Mouse (Mus musculus) liver, embryonic 15.5 days (tissue): ENCODE data around the gene Pcdh20. TPM values are rescaled to one million over a fixed set of nuclear protein-coding genes. Genes with fewer than 3 reads are reported as not detected.
A peak's percentile ranks its signal among the peaks of the same experiment; 100 is the strongest.

ENCODE experiments used
- ATAC-seq: fragments of 200-750 bp; cut with Nextera tagmentation; 2 replicates; pipeline ENCODE4 v1.8.0; 2017; ENCODE audit warnings: moderate number of reproducible peaks, mild to moderate bottlenecking, moderate library complexity; ENCODE audit not compliant: insufficient read depth
- H3K27ac ChIP-seq: fragments of 300-500 bp; sonication (generic); replicated peaks from 2 replicates; pipeline ENCODE4 v1.5.1; 2015; ENCODE audit warnings: mild to moderate bottlenecking, inconsistent platforms
- H3K27me3 ChIP-seq: fragments of 300-500 bp; sonication (generic); 2 replicates; pipeline ENCODE4 v1.6.1; 2015; ENCODE audit warnings: mild to moderate bottlenecking, inconsistent platforms
- H3K36me3 ChIP-seq: fragments of 300-500 bp; sonication (generic); replicated peaks from 2 replicates; pipeline ENCODE4 v1.6.1; 2015; ENCODE audit warnings: moderate library complexity, mild to moderate bottlenecking, inconsistent platforms
- H3K4me1 ChIP-seq: fragments of 300-500 bp; sonication (generic); replicated peaks from 2 replicates; pipeline ENCODE4 v1.6.1; 2015; ENCODE audit warnings: inconsistent platforms
- H3K4me2 ChIP-seq: fragments of 300-500 bp; sonication (generic); 2 replicates; pipeline ENCODE4 v1.6.1; 2015; ENCODE audit warnings: moderate library complexity, mild to moderate bottlenecking, inconsistent platforms
- H3K4me3 ChIP-seq: fragments of 300-500 bp; sonication (generic); replicated peaks from 2 replicates; pipeline ENCODE4 v1.5.1; 2015; ENCODE audit warnings: mild to moderate bottlenecking, inconsistent platforms
- H3K9ac ChIP-seq: fragments of 300-500 bp; sonication (generic); 2 replicates; pipeline ENCODE4 v1.6.1; 2015; ENCODE audit warnings: moderate library complexity, mild to moderate bottlenecking, inconsistent platforms
- H3K9me3 ChIP-seq: fragments of 300-500 bp; sonication (generic); replicated peaks from 2 replicates; pipeline ENCODE4 v1.6.1; 2016; ENCODE audit warnings: inconsistent platforms
- WGBS: fragments of 180-500 bp; shearing (Covaris S2); methylation state at CpG from one replicate; pipeline ENCODE4 v1.1.7; 2015; ENCODE audit warnings: mixed read lengths; ENCODE audit not compliant: insufficient replicate concordance; 5-methylcytosine and 5-hydroxymethylcytosine counted together
- polyA plus RNA-seq: library from polyadenylated mRNA; unstranded; fragments of >200 nt; fragmentation: Nextera tagmentation; extraction: Ambion mirVana; gene quantifications from 2 replicates; pipeline ENCODE4 v1.2.1, GENCODE M21; 2015

Pcdh20 gene
- polyA plus RNA-seq: 0.15 and 0.16 TPM in 2 replicates

DNA sequence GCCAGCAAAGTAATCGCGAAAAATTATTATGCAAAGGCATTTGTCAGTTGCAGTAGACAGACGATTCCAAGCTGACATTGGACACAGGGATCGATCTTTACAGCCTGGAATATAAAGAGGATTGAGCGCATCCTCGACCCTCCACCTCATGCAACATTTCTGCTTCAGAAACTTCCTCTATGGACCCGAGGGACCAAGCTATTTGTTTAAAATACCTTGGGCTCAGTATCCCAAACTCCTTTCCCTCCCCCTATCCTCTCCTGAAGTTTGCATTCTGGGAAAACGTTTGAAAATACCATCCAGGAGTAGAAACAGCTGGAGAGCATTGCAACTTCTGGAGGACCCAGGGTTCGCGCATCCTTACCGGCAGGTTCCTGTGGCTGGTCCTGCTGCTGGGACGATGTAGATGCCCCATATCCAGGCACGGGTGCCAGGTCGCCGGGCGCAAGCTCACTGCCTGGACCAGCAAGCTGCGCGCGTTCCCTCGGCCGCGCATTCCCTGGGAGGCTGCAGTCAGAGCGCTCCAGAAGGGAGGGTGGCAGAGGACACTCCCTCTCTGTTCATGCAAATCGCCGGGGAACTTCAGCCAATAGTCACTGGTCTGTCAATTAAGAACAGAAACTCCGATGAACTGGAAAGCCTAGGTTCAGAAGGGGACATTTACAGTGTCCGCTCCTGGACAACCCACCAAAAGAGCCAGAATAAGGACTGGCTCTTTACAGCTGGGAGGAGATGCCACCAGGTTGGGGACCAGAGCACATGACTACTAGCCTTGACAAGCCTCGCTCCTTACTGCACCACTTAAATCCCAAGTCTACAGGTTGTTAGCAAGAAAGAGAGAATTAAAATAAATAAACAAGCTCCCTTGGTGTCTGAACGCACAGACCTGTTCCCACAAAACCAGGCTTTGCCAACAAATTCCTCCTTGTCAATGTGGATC, at the start of gene Pcdh20:
Gene Pcdh20 (minus strand): TSS at position 902 of the 940 bp plus-strand sequence.
- H3K4me2 ChIP-seq: peak within 1 kb of the TSS; percentile 33
- ATAC-seq: no peak
- no peak within 1 kb of the TSS for H3K27ac ChIP-seq
- no peaks in the 10 kb centered on the region for H3K4me1 ChIP-seq
- no peak within 1 kb of the TSS for H3K9ac ChIP-seq
- 3% methylated on average over 29 of the region's 29 CpGs for WGBS
- no peaks in the 10 kb centered on the region for H3K9me3 ChIP-seq
- H3K4me3 ChIP-seq: no peak within 1 kb of the TSS
- peaks cover 20% of the 10 kb centered on the region for H3K27me3 ChIP-seq
- no peaks in the 10 kb centered on the region for H3K36me3 ChIP-seq

DNA sequence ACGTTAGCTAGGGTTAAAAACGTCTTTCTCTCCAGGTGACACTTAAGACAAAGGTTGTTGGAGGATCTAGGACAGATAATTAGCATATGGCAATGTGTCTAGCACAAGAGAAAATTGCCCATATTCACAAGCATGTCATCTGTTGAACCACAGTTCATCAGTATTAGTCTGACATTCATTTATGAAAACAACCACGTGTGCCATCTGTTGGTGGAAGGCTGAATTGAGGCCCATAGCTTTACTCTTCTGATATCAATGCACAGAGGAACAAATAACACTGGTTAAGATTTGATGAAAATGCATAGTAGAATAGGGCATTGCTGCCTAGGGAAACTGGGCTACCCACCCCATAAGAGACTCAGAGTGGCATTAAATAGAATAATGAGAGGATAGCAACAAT, 8.7 kb upstream of the Pcdh20 start:
- no peak overlapping the region for H3K9ac ChIP-seq
- H3K4me1 ChIP-seq: no peaks in the 10 kb centered on the region
- 30% methylated on average over 3 of the region's 3 CpGs for WGBS
- H3K9me3 ChIP-seq: no peaks in the 10 kb centered on the region
- H3K4me2 ChIP-seq: no peak overlapping the region
- no peak for ATAC-seq
- no peak overlapping the region for H3K27ac ChIP-seq
- no peaks in the 10 kb centered on the region for H3K27me3 ChIP-seq
- no peaks in the 10 kb centered on the region for H3K36me3 ChIP-seq
- H3K4me3 ChIP-seq: no peak overlapping the region

DNA sequence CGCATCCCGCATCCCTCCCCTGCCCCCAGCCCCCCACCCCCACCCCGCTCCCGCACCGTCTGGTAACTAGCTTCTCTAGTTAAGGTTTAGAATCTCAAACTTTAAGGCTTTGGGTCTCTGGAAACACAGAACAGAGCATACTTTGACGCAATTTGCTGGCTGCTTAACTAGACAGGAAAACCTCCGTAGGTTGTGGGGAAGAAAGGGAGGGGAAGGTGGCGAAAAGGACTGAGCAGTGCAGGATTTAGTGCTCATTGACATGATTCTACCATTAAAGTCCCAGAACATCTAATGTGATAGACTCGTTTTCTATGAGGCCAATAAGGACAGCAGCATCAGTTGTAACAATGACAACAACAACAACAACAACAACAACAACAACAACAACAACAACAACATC, 1.2 kb downstream of the Pcdh20 start:
- Histone ChIP-seq H3K4me3 (no peak overlapping the region), H3K36me3 (no peaks in the 10 kb centered on the region), H3K4me2 (peak overlapping the region; percentile 13; the same call in 1 of the 2 replicates), H3K27ac (no peak overlapping the region), H3K9ac (no peak overlapping the region), H3K27me3 (peaks cover 20% of the 10 kb centered on the region), H3K4me1 (no peaks in the 10 kb centered on the region), H3K9me3 (no peaks in the 10 kb centered on the region)
- no peak for ATAC-seq
- WGBS: 2% methylated on average over 9 of the region's 9 CpGs

DNA sequence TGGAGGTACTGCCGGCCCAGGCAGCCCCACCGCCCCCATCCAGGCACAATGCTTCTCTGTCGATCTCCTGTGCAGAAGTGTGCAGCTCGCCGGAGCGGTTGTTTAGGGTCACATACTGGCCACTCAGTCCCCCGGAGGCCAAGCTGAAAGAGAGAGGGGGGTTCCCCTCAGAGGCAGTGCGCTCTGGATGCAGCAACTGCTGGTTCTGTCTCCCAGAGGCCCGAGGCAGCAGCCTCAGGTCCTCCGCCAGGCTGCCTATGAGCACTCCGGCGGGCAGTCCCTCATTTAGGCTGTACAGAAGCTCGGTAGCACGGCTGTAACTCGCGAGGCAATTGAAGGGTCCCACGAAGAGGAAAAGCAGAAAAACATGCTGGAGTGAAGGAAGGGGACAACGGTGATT, 1.8 kb downstream of the Pcdh20 start:
- H3K4me2 ChIP-seq: peak overlapping the region; percentile 13
- 6% methylated on average over 18 of the region's 18 CpGs for WGBS
- H3K4me3 ChIP-seq: no peak overlapping the region
- no peak overlapping the region for H3K9ac ChIP-seq
- H3K27me3 ChIP-seq: peaks cover 20% of the 10 kb centered on the region
- H3K9me3 ChIP-seq: no peaks in the 10 kb centered on the region
- no peaks in the 10 kb centered on the region for H3K4me1 ChIP-seq
- no peaks in the 10 kb centered on the region for H3K36me3 ChIP-seq
- H3K27ac ChIP-seq: no peak overlapping the region
- no peak for ATAC-seq

DNA sequence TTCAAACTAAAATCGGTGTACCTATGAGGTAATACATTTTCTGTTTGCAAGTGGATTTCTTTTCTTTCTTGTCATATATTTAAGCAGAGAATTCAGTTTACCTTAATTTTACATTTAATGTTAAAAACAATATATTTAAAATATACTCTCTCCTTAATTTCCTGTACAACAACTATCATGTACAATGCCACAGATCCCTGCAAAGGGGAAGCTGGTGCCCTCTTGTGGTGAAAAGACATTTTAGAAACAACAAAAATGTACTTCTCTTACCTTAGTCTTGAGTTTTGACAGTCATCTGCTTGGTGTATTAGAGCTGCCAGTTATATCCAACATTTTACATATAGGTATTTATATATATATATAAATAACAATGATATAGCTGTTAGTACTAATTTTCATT, 4.8 kb downstream of the Pcdh20 start:
- Histone ChIP-seq H3K27me3 (peaks cover 20% of the 10 kb centered on the region), H3K4me2 (no peak overlapping the region), H3K9me3 (no peaks in the 10 kb centered on the region), H3K4me3 (no peak overlapping the region), H3K27ac (no peak overlapping the region), H3K4me1 (no peaks in the 10 kb centered on the region), H3K36me3 (no peaks in the 10 kb centered on the region), H3K9ac (no peak overlapping the region)
- ATAC-seq: no peak
- 62% methylated on average over 1 of the region's 1 CpGs for WGBS

DNA sequence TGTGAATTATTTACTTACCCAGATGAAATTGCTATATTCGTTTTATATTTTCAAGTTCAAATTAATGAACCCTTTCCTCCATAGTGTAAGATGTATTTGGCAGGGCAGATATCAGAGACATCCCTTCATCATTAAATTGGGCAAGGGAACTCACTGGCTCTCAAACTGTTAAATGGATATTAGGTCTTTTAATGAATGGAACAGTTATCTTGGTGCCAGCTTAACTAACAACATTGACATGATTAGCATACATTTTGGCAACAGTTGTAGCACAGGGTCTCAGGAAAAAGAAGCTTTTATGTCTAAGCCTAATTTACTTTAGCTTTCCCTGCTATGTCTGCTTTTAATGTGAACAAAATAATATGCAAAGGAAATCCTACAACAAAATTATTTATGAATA, 6.8 kb downstream of the Pcdh20 start:
- no peak for ATAC-seq

DNA sequence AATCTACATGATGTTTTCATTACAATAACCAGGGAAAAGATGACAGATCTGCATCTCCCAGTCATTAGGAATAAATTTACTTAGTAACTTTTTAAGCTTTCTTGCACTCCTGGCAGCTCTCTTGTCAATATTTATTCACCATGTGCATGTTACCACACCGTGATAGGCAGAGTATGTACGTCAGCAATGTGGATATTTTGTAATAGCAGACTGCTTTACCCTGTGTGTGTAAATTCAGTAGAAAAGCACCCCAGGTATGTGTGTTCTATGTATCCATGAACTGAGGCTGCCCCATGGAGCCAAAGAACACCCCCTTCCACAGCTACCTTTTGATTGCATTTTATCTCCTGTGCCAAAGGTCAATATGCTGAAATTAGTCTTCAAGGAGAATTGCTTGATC, 7.8 kb downstream of the Pcdh20 start:
- H3K27ac ChIP-seq: no peak overlapping the region
- no peaks in the 10 kb centered on the region for H3K9me3 ChIP-seq
- ATAC-seq: no peak
- no peak overlapping the region for H3K4me3 ChIP-seq
- no peak overlapping the region for H3K9ac ChIP-seq
- H3K36me3 ChIP-seq: no peaks in the 10 kb centered on the region
- H3K4me2 ChIP-seq: no peak overlapping the region
- no peaks in the 10 kb centered on the region for H3K27me3 ChIP-seq
- no peaks in the 10 kb centered on the region for H3K4me1 ChIP-seq
- 62% methylated on average over 2 of the region's 2 CpGs for WGBS

More for the DNA sequence above, 6.8 kb downstream of the Pcdh20 start:
- no peaks in the 10 kb centered on the region for H3K36me3 ChIP-seq
- no peak overlapping the region for H3K27ac ChIP-seq
- H3K4me2 ChIP-seq: no peak overlapping the region
- H3K27me3 ChIP-seq: peaks cover 7% of the 10 kb centered on the region; the same call in 1 of the 2 replicates
- no peaks in the 10 kb centered on the region for H3K9me3 ChIP-seq
- H3K4me3 ChIP-seq: no peak overlapping the region
- H3K4me1 ChIP-seq: no peaks in the 10 kb centered on the region
- WGBS: 53% methylated on average over 1 of the region's 1 CpGs
- H3K9ac ChIP-seq: no peak overlapping the region

DNA sequence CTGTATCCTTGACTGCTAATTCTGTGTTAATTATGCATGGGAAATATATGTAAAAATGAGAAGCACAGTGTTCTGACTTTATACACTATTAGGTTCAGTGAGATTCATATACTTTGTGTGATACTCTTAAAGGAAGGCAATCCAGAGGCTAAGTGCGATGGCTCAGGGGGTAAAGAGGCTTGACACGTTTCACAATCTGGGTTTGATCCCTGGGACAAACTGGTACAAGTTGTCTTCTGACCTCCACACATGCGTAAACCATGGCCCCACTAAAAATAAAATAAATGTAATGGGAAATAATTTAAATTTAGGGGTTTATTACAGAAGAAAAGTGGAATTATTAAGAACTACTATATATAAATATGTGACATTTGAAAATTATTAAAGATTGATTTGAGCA, 8.3 kb downstream of the Pcdh20 start:
- 52% methylated on average over 3 of the region's 3 CpGs for WGBS
- Histone ChIP-seq H3K9ac (no peak overlapping the region), H3K9me3 (no peaks in the 10 kb centered on the region), H3K27me3 (no peaks in the 10 kb centered on the region), H3K27ac (no peak overlapping the region), H3K4me1 (no peaks in the 10 kb centered on the region), H3K36me3 (no peaks in the 10 kb centered on the region), H3K4me3 (no peak overlapping the region), H3K4me2 (no peak overlapping the region)
- no peak for ATAC-seq

DNA sequence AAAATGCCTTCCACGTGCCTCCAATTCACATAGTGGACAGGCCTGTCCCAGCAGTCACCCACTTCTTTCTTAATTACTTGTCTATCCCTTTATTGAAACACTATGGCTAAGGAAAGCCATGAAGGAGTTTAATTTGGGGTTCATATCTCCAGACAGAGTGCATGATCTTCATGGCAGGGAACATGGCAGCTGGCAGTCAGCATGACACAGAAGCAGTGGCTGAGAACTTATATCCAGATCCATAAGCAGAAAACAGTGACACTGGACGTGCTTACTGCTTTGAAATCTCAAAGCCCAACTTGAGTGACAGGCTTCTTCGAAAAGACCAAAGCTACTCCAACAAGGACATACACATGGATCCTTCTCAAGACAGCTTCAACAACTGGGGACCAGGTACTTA, 10.5 kb downstream of the Pcdh20 start:
- no peak overlapping the region for H3K4me3 ChIP-seq
- H3K9me3 ChIP-seq: no peaks in the 10 kb centered on the region
- WGBS: 44% methylated on average over 3 of the region's 3 CpGs
- H3K27me3 ChIP-seq: no peaks in the 10 kb centered on the region
- H3K4me2 ChIP-seq: no peak overlapping the region
- H3K4me1 ChIP-seq: no peaks in the 10 kb centered on the region
- H3K27ac ChIP-seq: no peak overlapping the region
- ATAC-seq: no peak
- no peak overlapping the region for H3K9ac ChIP-seq
- H3K36me3 ChIP-seq: no peaks in the 10 kb centered on the region

DNA sequence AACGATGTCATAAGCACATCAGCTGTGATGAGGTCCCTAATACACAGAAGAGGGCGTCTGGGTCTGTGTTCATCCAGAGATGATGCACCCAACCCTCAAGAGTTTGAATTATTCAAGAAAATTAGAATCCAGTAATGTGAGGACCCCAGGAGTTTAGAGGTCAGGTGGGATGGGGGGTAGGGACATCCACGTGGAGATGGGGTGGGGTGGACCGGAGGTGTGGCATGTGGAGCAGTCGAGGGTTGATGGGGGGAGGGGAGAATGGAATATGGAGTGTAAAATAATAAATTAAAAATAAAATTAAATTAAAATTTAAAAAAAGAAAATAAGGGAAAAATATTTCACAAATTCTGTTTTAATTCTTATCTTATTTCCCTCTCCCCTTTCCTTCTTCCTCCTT, 27.9 kb downstream of the Pcdh20 start:
- H3K4me3 ChIP-seq: no peak overlapping the region
- no peaks in the 10 kb centered on the region for H3K4me1 ChIP-seq
- H3K4me2 ChIP-seq: no peak overlapping the region
- H3K27ac ChIP-seq: no peak overlapping the region
- H3K27me3 ChIP-seq: no peaks in the 10 kb centered on the region
- no peaks in the 10 kb centered on the region for H3K9me3 ChIP-seq
- 64% methylated on average over 5 of the region's 5 CpGs for WGBS
- no peak overlapping the region for H3K9ac ChIP-seq
- H3K36me3 ChIP-seq: no peaks in the 10 kb centered on the region
- ATAC-seq: no peak

DNA sequence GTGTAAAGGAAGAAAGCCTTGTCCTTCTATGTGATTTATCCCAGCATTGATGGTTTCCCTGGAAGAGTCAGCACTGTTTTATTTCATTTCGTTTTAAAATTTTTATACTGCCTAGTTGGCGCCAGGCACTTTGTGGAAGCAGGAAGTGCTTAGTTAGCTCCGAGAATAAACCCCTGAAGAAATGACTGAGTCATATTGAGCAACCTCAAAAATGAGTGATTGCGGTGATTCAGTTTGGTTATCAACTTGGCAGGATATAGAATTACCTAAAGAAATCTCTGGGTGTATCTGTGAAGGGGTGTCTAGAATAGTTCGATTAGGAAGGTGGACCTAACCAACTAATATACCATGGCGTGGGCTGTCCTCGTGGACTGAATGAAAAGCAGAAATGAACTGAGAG, 41.8 kb downstream of the Pcdh20 start:
- no peaks in the 10 kb centered on the region for H3K36me3 ChIP-seq
- no peak for ATAC-seq
- H3K27ac ChIP-seq: no peak overlapping the region

More for the DNA sequence above, 41.8 kb downstream of the Pcdh20 start:
- Histone ChIP-seq H3K27me3 (no peaks in the 10 kb centered on the region), H3K4me3 (no peak overlapping the region), H3K9ac (no peak overlapping the region), H3K4me1 (no peaks in the 10 kb centered on the region), H3K9me3 (no peaks in the 10 kb centered on the region), H3K4me2 (no peak overlapping the region)
- 68% methylated on average over 7 of the region's 7 CpGs for WGBS
